Mouse (Mus musculus) urinary bladder, adult 18-20 months (tissue): ENCODE results near the gene Pfkfb4.
A peak's percentile ranks its signal among the peaks of the same experiment; 100 is the strongest.

Source experiments
- DNase-seq, 2 experiments: peaks; one replicate each; pipeline ENCODE4 v3.0.0; 2022; ENCODE audit warnings: low spot score in 2 of 2, mixed read lengths in 2 of 2

The Pfkfb4 gene

DNA sequence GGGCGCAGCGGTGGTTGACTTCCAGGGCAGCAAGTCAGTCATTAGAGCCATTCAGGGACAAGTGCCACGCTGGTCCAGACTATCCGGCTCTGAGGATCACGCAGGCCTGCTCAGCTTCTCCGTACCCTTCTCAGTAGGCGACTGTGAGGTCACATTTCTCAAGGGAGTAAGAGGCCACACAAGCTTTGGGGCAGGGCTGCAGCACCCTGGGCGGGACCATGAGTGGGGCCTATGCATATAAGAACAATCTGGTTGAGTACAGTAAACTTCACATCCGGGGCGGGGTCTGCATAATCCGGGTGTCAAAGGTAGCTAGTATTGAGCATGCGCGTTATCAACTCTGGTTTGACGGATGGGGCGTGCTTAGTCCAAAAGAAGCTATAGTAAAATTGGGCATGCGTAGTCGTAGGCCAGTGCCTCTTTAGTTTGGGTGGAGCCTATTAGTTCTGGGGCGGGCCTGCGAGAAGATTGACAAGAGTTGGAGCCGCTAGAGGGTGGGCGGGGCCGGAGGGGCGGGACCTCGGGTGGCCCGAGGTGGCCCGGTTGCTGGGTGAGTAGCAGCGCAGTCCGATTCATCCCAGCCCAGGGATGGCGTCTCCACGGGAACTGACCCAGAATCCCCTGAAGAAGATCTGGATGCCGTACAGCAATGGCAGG lies at the start of gene Pfkfb4:
Gene Pfkfb4, plus strand, starts transcription at position 351 of the 657 bp plus-strand sequence.
- DNase-seq = peak; percentile 75 to 95

DNA sequence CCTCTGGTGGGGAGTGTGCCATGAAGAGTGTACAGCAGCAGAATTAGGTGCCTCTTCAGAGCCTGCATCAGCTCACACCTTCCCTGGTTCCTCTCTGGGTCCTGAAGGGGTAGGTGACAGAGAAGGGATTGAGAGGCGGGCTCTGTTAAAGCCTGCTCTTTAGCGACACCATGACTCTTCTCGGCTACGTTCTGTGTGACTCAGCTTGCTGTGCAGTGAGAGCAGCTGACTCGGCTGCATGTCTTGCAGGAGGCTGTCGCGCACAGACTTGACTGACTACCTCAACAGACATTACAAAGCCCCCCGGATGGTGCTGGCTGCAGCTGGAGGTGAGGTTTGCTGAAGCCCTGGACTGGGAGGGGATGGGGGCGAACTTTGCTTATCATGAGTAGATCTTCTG lies 46.5 kb upstream of the Pfkfb4 start:
- DNase-seq = no peak

DNA sequence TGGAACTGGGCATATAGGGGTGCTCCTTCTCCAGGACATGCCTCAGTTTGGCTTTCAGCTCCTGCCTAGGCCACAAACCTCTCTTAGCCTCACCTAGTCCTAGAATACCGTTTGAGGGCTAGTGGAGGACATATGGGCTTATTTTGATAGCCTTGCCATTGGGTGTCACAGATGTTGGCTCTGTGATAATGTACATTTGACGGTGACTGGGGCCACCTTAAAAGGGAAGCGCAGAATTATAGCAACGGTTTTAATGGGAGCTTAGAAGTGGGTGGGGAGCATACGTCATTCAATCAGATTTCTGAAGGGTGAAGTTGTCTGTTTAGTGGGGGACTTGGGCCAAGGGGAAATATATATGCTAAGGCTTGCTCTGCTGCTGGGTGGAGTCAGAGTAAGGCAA lies 46.0 kb upstream of the Pfkfb4 start:
- DNase-seq = no peak

DNA sequence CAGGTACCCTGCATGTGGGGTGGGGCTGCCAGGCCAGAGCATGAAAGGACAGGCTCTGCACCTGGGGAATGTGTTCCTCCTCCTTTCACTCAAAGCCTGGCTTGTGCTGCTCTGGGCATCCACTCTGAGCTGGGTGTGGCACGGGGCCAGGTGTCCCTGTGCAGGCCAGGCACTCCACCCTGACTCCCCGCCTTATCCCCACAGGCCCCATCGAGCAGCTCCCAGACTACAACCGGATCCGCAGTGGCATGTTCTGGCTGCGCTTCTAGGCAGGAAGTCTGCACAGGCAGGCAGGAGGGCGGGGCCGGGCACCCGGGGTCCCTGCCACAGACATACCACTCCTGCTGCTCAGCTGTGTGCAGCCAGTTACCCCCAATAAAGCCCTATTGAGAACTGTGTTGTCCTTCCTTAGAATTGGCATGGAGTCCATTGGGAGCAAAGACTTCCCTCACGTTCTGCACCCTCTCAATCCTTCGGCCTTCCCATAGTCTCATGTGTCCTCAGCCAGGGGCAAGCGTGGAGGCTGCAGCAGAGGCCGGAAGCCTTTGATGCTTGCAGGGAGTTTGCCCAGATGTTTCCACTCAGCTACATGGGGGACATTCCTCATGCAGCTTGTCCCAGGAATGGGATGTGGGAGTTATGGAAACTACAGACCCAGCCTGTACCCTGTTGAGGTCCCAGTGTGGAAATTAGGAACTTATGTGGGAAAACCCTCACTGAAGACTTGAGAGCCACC lies 42.2 kb upstream of the Pfkfb4 start:
- DNase-seq = peak; percentile 39 to 63

DNA sequence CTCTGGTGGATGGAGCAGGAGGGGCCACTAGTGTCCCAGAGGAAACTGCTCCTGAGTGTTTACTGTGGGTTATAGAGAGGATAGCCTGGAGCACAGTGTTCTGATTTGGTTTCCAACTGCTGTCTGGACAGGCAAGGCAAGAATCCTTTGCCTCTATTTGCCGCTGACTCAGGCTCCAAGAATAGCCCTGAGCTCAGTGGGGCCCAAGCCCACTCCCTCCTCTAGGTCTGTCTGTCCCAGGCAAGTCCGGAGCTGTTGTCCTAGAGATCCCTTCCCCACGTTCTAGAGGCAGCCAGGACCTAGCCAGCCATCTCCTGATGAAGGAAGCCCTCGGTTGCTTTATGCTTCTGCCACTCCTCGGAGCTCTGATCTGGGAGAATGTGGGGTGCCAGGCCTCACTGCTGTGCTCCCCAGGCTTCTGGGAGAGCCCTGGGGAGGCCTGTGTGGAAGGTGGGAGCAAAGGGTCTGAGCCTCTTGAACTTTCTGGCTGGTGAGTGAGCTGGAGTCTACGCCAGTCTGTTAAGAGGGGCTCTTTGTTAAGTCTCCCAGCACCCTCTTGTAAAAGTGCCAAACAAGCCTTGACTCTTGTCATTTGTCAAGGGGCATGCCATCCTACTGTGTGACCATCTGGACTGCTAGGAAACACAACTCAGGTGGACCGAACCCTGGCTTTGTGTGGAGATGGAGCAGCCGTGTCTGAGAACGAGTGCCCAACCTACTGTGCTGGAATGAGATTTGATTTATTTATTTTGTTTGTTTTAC lies 41.4 kb upstream of the Pfkfb4 start:
- no peak for DNase-seq

DNA sequence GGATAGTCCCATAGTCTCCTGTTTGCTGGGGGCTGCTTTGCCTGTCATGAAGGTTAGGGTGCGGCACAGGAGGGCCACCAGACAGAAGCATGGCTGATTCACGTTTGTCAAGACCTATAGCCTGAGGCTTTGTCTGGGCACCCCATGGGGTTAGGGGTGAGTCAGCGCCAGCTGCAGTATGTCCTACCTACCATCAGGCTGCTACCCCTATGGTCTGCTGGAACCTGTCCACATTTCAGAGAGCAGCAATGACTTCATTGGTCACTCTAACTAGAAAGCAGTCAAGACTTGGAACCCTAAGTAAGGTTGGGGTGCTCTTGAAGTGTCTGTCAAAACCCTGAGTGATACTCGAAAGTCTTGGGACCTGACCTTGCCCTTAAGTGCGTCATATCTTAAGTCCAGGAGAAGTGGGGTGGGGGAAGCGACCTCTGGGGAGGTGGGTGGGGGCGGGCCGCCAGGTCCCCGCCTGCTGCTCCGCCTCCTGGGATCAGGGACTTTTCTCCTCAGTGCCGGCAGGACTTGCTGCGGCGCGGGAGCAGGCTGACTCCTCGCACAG lies 38.4 kb upstream of the Pfkfb4 start, which contains the start of gene Col7a1:
Gene Col7a1, plus strand, starts transcription at position 506 of the 556 bp plus-strand sequence.
- no peak for DNase-seq

DNA sequence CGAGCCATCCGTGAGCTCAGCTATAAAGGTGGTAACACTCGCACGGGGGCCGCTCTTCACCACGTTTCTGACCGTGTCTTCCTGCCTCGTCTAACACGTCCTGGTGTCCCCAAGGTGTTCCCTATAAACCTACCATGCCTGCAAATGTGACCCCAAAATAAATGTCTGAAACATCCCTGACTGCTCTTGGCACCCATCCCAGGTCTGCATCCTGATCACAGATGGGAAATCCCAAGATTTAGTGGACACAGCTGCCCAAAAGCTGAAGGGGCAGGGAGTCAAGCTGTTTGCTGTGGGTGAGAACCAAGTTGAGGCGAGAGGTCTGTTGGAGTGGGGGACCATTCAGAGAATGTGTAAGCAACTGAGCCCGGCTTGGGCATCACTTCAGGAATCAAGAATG lies 36.3 kb upstream of the Pfkfb4 start:
- no peak for DNase-seq

DNA sequence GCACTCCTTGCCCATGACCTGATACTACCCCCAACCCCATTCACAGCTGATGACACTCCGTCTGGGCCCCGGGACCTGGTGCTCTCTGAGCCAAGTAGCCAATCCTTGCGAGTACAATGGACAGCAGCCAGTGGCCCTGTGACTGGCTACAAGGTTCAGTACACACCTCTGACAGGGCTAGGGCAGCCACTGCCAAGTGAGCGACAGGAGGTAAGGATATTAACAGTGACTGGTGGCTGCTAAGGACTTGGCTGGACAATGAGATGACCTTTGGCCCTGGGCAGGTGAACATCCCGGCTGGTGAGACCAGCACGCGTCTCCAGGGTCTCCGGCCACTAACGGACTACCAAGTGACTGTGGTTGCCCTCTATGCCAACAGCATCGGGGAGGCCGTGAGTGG lies 35.7 kb upstream of the Pfkfb4 start:
- no peak for DNase-seq

DNA sequence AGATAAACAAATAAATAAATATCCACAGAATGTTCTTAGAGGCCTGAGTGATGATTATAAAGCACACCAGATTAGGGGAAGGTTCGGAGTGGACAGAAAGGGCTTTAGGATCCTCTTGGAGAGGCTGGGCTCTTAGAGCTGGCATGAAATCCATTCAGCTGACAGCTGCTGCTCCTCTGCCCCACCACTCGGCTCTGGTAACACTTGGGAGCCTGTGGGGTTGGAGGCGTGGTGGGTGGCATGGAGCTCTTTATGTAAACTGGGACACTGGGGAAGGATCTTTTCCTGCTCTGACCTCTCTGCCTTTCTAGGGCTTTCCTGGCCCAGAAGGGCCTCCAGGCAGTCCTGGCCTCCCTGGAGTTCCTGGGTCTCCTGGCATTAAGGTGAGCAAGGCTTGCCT lies 28.0 kb upstream of the Pfkfb4 start:
- no peak for DNase-seq

DNA sequence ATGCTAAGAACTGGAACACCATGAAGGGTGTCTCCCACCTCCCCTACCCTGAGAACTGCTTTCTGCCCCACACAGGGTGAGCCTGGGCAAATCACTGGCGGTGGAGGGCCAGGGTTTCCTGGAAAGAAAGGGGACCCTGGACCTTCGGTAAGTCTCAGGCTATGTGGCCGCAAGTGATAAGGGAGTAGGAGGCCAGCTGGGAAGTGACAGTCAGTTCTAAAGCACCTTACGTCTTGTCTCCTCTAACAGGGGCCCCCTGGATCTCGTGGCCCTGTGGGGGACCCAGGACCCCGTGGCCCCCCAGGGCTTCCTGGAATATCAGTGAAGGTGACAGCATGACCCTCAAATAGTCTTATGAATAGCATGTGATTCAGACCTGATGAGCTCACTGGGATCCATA lies 27.2 kb upstream of the Pfkfb4 start:
- no peak for DNase-seq

DNA sequence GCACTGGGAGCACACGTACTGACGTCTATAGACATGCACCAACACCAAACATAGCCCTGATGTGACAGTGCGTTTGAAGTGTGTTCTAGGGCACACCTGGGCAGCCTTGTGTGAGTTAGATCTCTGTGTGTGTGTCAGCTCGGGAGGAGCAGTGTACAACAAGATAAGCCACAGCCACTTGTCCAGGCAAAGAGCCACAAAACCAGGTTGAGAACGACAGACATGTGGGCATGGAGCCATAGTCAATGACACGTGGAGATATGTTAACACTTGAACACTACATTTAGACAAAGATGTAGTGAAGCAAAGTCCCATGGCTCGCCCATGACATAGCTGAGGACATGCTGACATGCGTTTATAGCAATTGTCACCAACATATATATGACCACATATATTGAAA lies 21.0 kb upstream of the Pfkfb4 start:
- no peak for DNase-seq

DNA sequence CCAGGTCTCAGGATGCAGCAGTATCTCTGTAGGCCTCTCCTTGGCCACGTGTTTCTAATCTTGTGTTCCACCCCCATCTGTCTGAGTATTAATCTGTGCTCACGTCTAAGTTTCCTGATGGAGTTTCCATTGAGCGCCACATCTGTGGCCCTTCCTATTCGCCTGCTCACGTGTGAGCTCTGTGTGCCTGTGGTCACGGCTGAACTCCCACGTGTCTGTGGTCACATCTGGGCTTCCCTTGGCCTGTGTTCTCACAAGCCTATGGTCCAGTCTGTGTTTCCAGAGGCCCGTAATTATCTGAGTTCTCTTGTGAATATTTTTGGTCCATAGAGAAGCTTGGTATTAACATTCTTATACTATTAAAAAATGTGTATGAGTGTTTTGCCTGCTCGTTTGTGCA lies 15.1 kb upstream of the Pfkfb4 start:
- DNase-seq = no peak

DNA sequence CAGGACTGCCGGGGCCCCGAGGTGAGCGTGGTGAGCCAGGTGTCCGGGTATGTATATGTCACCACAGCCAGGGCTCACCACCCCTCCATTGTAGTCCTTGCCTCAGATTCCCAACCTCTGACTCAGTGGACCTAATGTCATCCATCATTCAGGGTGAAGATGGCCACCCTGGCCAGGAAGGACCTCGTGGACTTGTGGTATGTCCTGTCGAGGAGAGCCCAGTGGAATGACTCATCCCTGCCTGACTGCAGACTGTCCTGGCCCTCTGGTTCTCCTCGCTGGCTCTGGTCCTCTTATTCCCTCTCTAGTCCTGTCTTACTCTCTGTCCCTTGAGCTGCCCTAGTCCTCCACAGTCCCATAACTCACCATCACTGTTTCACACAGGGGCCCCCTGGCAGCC lies 13.6 kb upstream of the Pfkfb4 start:
- no peak for DNase-seq

DNA sequence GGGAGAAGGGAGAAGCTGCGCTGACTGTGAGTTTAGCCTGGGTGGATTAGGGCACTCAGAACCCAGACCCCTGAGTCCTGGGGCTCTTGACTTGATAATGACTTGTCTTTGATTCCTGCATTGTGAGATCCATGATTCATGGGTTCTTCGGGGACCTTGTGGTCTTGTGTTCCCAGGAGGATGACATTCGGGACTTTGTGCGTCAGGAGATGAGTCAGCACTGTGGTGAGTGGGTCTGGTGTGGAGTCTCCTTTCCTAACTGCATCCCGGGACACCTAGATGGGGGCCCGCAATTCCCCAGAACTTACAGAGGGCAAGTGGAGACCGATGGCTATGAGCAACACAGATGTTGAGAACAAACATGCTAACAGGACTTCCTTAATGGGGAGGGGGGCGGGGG lies 9.1 kb upstream of the Pfkfb4 start:
- DNase-seq = no peak

DNA sequence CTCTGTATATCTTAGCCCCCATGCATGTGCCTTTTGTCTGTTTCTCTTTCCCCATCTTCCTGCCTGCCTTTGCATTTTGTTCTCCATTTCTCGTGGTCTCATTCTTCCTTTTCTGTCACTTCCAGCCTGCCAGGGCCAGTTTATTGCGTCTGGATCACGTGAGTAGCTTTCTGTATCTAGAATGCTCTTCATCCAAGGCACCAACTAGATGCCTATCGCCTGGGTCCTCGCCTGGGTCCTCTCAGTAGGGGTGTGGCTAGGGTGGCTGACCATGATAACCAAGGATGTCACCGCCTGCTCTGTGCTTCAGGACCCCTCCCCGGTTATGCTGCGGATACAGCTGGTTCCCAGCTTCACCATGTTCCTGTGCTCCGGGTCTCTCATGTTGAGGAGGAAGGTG lies 8.4 kb upstream of the Pfkfb4 start:
- DNase-seq = no peak

DNA sequence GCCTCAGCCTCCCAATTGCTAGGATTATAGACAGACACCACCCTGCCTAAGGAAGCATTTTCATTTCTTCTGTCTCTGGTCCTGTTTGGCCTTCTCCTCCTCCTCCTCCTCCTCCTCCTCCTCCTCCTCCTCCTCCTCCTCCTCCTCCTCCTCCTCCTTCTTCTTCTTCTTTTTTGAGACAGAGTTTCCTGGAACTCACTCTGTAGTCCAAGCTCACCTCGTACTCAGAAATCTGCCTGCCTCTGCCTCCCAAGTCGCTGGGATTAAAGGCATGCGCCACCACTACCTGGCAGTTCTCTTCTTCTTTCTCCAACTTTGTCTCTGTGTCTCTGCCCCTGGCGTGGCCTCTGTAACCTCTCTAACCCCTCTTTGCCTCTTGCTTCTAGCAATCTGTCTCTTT lies 5.9 kb upstream of the Pfkfb4 start, which contains the start of gene Ucn2:
Gene Ucn2, plus strand, starts transcription at position 301 of the 400 bp plus-strand sequence.
- no peak for DNase-seq

DNA sequence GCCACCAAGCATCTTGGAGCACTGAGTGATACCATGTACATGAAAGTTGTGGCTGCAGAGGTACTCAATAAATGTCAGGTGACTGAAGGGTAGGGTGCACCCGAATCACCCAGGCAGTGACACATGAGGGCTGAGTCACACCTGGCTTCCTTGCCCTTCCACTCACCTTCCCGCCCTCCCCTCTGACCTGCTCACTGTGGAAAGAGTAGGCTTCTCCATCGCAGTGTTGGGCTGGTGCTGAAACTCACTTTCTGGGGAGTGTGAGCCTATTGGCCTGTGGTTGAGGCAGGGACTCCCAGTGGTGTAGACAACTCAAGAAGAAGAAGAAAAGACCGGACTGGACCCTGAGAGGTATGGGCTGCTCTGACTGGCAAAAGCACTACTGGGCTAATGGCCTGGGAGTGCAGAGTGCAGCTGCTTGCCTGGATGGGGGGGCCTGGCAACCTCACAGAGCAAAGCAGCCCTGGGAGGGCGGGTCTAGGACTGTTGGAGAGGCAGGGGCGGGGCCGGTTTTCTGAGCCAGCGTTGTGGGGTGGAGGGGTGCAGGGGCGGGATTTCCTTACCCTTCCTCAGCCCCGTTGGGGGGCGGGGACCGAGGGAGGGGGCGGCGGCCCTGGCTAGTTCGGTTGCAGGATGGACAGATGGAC lies 3.8 kb upstream of the Pfkfb4 start:
- peak in 1 of 2 experiments; percentile 60 for DNase-seq

DNA sequence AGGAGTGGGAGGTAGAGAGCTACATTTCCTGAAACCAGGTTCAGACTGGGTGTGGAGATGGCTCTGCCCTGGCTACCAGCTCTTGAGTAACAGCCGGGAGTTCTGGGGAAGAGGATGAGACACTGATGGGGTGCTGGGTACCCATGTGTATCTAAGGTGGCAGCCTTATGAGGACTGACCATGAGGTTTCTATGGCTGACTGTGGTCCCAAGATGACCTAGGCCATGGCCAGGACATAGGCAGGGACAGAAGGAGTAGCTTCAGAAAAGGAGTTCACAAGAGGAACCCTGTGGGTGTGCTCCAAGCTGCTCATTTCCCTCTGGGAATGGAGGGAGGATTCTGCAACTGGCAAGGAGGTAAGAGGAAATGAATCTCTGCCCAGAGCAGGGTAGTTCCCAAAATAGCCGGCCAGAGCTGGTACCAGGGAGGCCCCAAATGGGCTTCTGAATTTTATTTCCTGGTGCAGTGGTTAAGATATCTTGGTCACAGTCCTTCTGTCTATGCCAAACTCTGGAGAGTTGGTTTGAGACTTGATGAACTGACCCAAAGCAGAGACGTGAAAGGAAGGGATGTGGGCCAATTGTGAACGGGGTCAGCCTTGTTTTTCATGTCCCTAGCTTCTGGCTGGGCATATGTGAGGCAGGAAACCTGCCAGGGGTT lies 1.6 kb upstream of the Pfkfb4 start:
- DNase-seq = no peak

DNA sequence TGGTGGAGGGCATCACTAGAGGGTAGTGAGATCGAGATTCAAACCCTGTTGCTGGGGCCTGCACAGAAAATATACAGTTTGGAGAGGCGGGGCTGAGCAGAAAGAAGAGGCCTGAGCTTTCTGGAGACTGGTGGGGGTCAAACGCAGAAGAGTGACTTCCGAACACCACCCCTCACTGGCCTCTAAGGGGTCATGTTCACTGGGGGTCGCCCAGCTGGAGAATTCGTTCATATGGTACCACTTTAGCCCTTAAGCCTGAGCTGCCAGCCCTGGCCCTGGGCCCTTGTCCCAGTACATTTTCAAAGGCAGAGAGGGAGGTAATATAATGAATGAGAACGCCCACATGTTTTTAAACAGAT lies 1.1 kb upstream of the Pfkfb4 start:
- DNase-seq = no peak

DNA sequence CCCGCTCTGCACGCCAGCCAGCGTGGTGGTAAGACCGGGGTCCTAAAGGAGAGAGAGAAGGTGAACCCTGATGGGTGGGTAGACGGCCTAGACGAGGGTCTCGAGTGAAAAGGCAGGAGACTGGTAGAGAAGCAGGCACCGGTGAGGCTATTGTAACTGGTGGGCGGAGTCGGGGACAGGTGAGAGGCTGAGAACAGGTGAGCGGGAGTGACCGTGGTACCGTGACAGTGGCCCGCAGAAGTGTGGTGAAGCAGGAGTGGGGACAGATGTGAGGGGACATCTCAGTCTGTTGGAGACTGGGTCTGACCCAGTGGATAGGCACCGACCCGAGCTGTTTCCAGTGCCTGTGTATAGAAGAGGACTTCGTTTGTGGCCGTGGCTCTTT lies 499 bp downstream of the Pfkfb4 start:
- DNase-seq = no peak

DNA sequence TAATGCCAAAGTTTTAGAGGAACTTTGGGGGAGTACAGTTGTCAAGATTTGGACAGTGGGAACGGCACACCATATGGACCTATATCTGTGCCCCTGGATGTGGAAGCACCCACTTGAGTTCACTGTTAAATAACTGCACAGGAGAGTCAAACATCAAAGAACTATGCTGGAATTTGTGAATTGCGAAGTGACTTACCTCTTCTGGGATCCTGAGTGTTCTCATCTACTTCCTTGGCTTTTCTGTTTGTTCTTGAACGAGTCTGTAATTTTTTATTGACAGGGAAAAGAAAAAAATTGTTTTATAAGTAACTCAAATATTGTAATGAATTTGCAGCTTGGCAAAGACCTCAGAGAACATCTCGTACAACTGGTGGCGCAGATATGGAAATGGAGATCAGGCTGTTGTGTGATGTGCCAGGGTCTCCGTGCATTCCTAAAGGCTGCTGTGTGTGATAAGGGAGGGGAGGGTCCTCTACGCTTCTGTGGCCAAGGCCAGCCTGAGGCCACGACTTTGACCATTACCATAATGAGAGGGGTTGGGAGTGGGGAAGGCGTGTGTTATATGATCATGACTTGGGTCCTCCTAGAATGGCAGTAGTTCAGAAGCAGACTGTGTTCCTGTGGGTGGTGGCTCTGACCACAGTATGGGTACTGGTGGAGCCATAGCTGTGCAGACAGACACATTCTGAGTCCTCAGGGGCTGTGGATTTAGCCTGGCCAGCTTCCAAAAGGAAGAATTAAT lies 1.2 kb downstream of the Pfkfb4 start:
- DNase-seq = no peak
